Mouse (Mus musculus) MEL-GATA-1-ER (cell line): ENCODE measurements around the gene Tnfsf13.
"Not testable (repeated sequence)": the region's sequence is repeated elsewhere in the genome, so short reads cannot be mapped to it uniquely, and the experiment has no call there.

Experiments
- DNase-seq: peaks from one replicate; pipeline ENCODE4 v3.0.0-alpha.2; 2012; ENCODE audit warnings: low read depth; ENCODE audit errors: extremely low read depth

The Tnfsf13 gene

DNA sequence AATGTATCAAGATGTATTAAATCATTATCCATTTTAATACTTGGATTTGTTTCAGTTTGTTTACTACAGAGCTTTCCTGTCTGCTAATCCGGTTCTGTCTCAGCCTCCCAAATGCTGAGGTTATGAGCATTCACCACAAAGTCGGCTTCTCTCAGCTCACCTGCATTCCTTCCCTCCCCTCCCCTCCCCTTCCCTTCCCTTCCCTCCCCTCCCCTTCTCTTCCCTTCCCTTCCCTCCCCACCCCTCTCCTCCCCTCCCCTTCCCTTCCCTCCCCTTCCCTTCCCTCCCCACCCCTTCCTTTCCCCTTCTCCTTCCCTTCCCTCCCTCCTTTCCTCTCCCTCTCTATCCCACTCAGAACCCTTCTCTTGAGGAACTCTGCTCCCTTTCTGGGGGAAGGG lies 19.0 kb upstream of the Tnfsf13 start:
- DNase-seq, result no peak

DNA sequence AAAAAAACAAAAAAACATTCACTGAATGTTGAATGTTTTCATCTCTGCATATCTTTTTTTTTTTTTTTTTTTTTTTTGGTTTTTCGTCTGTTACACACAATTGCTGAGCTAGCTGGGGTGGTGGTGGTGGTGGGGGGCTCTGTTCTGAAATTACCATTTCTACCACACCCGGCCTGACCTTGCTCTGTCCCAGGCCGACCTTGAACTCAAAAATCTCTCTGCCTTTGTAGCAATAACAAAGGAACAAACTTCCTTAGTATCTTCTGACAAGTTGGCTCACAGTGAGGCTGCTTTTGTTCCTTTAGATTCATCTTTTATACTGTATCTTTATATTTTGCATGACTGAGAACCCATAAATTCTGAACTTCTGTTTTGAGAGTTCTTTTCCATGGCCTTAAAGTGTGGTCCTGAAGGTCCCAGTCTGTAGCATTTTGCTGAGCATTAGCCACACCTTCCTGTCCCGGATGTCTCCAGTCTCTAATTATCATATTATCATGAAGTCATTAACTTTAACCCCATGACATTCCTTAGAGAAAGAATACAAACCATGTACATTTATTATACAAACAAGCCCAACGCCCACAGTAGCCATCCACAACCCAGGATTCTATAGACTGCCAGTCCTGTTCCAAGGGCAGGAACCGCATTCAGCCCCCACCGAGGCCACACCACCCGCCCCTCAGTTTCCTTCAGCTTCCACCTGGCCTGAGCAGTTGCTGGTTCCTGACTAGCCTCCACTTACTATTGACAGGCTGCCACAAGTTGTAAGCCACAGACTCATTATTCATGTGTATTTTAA lies 18.4 kb upstream of the Tnfsf13 start:
- no peak for DNase-seq

DNA sequence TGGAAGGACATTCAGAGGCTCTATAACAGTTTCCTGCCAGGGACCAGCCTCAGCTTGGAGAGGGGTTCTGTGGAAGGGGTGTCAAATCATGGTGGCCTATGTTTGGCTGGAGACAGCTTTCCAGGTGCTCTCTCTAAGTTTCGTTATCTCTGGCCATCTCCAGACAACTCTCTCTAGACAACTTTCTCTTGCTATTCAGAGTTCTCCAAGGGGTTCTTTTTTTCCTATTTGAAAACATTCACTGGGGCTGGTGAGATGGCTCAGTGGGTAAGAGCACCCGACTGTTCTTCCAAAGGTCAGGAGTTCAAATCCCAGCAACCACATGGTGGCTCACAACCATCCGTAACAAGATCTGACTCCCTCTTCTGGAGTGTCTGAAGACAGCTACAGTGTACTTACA lies 17.8 kb upstream of the Tnfsf13 start:
- not testable (repeated sequence) for DNase-seq

DNA sequence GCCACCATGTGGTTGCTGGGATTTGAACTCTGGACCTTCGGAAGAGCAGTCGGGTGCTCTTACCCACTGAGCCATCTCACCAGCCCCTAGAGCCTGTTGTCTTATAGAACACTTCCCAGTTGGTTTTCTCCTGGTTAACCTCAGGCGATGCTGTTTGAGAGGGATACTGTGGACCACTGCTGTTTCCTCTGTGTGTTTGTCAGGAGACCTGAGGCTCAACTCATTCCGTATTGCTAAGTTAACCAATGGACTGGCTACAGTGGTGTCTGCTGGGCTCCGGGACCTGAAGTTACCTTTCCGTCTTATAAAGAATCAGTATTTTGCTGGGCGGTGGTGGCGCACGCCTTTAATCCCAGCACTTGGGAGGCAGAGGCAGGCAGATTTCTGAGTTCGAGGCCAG lies 17.3 kb upstream of the Tnfsf13 start:
- not testable (repeated sequence) for DNase-seq

DNA sequence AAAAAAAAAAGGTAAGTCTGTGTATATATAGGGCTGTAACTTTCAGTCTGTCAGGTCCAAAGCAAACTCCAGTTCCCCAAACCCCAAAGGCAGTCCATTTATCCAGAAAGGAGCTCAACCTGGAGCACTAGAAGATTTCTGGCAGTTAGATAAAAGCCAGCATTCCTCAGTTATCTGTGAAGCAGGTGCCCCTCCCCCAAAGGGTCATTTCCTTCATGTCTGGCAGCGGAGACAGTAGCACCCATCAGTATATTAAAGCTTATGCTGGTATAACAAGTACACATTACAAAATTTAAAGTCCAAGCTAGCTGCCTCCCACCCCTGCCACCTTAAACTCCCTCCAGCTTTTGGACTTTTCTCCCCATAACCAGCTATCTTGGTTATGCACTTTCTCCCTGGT lies 14.0 kb upstream of the Tnfsf13 start:
- DNase-seq, result no peak

DNA sequence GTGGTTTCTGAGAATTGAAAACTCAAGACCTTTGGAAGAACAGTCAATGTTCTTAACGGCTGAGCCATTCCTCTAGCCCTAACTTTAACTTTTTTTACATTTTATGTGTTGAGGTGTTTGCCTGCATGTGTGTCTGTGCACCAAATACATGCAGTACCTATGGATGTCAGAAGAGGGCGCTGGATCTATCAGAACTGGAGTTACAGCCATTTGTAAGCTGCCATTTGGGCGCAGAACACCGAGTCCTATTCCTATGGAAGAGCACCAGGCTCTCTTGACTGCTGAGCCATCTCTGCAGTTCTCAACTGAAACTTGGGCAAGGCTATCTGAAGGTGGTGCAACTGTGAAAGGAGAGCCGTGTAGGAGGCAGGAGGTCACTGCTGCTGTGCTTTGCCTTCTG lies 13.0 kb upstream of the Tnfsf13 start:
- DNase-seq, result no peak

DNA sequence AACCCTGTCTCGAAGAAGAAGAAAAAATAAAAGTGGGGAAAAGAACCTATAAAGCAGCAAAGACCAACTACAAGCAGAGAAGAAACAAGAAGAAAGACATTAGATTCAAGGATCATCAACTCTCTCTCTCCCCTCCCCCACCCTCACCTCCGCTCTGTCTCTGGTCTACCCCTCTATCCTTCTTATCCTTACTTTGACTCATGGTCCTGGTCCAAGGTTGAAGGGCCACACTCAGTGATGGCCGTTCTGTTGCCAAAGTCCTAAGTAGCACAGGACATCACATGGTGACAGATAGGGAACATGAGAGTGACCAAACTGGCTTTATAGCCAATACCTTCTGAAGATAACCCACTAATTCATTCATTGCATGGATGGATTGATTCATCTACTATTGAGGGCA lies 11.8 kb upstream of the Tnfsf13 start:
- no peak for DNase-seq

DNA sequence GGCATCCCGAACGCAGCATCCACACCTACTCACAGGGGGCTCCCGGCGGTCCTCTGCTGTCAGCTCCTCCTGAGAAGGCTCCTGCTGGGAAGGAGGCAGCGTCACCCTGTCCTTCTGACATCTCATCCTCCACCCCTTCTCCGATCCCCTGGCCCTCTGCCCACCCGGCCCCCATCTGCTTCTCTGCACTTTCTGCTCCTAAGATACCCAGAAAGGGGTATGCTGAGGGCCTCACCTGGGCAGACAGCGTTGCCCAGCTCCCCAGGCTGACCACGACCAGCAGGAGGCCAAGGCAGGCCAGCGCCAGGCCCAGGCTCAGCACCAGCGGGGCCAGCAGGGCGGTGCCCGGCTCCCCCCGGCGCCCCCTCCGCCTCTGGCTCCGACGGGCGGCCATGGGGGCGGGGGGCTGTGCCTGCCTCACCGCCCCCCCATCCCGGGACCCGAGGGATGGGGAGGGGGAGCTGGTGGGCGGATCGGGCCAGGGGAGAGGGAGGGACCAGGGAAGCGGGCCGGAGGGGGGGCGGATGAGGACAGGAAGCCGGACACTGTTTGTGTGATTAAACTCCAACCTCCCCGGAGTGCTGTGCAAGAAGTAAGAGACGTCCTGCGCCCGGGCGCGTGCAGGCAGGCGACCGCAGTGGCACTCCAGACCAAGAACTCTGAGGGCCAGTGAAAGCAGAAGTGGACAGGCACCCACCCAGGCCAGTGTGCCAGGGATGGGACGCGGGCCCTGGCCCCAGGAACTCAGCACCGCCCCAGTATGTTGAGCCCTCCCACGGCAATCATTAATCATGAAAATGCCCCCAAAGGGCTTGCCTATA lies 10.0 kb upstream of the Tnfsf13 start, which contains the start of the genes Tnfsf12 and Tnfsfm13:
Gene Tnfsf12, minus strand, starts transcription at position 489 of the 821 bp plus-strand sequence.
Gene Tnfsfm13, minus strand, starts transcription at position 738 of the 821 bp plus-strand sequence.
- no peak for DNase-seq

DNA sequence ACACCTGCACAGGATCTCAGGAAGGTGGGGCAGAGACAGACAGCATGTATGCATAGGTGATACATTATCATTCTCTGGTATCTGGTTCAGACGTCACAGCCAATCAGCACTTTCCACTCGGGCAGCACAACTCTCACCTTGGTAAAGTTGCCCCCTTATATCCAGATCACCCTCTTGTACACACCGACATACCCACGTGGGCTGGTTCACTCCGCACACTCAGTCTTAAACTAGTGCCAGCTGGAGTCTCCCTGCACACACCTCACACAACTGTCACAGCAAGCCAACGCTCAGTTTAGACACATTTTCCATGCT lies 9.4 kb upstream of the Tnfsf13 start:
- no peak for DNase-seq

DNA sequence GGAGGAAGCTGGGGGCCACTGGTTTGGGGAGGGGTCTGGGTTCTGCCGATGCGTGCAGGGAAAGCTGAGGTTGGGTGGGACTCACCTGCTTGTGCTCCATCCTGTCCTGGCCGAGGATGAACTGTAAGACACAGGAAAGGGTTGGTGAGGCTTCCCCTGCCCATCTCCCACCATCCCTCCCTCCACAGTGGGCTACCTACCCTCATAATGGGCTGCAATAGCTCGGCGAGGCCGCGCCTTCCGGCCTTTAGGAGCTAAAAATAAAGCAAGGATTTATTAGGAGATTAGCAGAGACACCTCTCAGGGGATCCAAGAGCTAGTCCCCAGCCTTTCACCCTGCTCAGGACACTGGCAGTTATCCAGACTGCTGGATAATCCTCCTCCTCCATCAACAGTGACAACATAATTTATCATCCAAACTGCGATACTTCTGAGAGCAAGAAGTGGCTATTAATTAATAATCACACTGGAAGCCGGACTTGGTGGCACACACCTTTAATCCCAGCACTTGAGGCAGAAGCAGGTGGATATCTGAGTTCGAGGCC lies 7.9 kb upstream of the Tnfsf13 start:
- no peak for DNase-seq

DNA sequence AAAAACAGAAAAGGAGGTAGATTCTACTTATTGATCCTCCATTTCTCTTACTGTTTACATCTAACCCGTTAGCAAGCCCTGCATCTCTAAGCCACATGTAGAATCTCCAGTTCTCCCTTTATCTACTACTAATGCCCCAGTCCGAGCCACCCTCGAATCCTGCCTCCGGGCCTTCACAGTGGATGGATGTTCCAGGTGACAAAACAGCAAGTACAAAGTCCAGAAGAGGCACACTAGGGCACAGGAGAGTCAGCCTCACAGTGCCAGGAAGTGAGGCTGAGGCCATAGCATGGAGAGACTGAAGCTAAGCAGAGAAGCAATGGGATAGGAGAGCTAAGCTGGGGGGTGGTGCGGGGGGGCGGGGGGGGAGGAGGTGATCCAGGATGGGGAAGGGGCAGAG lies 7.3 kb upstream of the Tnfsf13 start:
- no peak for DNase-seq

DNA sequence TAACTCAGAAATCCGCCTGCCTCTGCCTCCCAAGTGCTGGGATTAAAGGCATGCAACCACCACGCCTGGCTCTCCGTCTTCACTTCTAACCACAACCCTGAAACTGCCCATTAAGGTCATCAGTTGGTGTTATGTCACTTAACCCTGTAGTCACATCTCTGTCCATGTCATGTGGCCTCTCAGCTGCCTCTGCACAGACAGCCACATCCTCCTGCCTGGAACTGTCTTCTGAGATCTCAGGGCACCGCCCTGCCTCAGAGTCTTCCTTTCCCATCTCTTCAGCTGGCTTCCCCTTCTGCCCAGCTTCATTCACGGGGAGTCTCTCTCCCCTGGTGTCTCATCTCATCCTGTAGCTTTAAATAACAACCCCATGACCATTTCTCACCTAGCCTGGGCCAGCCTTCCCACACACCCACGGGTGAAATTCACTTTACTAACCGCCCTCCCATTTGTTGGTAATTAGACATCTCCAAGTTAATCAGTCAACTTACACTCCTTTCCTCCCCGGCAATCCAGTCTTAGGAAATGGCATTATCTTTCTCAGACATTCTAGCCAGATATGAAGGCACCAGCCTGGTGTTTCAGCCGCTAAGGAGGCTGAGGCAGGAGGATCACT lies 6.7 kb upstream of the Tnfsf13 start:
- DNase-seq, result no peak

DNA sequence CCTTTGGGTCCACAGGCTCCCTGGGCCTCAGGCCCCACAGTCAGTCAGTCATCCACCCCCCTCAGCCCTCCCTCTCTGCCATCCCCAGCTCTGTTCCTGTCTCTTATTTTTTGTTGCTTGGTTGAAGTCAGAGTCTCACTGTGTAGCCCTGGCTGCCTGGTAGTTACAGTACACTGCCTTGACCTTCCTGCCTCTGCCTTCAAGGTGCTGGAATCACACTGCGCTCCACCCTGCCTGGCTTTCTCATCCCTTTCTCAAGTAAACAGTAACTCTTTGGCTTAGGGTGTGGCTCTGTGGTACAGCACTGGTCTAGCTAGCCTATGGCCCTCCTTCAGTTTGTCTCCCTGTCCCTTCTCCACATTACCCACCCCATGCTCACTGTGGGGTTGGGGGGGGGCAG lies 4.3 kb upstream of the Tnfsf13 start:
- DNase-seq, result no peak

DNA sequence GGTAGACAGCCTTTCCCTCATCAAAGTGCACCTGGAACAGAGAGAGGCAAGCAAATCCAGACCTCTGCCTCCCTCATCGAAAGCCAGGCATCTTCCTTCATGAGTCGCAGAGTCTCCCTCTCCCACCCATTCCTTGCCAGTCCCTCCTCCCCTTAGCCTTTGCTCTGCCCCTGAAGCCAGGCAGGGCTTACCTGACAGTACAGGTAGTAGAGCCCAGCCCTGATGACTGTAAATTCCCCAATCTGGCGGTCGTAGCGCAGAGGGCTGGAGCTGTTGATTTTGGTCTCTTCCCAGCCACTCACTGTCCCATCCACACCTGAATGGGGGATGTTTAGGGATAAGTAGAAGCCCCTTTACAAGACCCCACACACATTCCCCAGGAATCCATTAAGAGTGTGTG lies 1.5 kb upstream of the Tnfsf13 start:
- no peak for DNase-seq

DNA sequence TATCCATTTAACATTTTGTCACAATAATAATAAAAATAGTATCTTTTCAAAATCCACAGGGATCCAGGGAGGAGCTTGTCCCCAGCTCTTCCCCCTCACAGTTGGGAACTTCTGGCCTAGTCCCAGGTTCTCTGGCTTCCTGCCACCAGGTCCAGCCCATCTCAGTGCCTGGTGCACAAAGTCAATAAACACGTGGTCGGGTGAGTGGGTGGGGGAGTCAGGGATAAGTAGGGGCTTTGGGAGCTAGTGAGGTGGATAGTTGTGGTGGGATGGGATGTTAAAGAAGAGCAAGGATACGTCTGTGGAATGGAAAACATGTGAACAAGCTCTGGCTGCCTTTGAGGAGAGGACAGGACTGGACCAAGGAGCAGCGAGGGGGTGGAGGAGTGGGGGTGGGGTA lies 793 bp upstream of the Tnfsf13 start:
- no peak for DNase-seq

DNA sequence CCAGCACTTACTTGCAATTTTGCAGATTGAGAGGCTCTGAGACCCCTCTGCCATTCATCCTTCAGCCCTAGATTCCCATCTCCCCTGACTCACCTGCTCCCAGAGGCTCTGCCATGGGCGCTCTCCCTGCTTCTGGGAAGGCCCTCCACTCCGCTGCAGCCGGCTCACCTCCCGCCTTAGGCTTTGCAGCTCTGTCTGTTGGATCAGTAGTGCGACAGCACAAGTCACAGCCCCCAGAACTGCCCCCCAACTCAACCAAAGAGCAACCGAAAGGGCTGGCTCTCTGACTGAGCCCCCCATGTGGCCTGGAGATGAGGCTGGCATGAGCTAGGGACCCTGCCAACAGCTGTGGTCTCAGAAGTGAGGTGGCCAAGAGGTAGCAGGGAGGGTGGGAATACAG lies 648 bp downstream of the Tnfsf13 start:
- no peak for DNase-seq

DNA sequence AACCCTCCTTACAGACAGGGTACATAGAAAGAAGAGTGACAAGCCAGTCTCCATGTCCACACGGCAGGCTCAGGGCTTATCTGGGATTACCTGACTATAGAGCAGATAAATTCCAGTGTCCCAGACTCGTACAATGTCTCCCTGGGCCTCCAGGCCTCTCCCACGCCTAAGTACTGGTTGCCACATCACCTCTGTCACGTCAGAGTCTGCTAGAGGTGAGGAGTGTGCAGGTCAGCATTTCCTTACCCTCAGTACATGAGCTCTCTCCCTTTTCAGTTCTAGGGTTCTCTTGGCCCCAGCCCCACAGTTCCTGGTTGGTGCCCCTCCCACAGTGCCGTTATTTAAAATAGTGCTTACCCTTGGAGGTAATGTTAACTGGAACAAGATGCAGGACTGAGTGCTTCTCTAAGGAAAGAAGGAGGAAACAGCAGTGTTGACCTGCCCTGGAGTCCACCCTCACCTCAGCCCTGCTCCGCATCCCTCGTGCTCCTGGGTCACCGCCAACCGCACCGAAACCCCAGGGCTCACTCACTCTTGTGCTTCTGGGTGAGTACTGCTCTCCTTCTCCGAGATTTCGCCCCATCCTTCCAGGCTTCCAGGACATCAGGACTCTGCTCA lies 1.3 kb downstream of the Tnfsf13 start:
- no peak for DNase-seq

DNA sequence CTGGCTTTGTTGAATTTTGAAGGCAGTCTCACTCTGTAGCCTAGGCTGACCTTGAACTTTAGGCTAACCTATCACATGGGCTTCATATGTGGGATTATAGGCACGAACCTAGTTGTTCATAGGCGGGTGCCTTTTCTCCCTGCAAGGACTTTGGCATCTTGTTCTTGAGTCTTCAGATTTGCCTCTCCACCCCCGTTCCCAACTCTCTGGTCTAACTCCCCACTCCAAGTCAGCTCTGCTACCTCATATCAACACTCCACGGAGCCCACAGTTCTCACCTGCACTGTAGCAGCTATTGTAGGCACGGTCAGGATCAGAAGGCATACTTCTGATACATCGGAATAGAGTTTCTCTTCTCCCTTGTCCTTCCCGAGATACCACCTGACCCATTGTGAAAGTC lies 2.0 kb downstream of the Tnfsf13 start:
- no peak for DNase-seq

DNA sequence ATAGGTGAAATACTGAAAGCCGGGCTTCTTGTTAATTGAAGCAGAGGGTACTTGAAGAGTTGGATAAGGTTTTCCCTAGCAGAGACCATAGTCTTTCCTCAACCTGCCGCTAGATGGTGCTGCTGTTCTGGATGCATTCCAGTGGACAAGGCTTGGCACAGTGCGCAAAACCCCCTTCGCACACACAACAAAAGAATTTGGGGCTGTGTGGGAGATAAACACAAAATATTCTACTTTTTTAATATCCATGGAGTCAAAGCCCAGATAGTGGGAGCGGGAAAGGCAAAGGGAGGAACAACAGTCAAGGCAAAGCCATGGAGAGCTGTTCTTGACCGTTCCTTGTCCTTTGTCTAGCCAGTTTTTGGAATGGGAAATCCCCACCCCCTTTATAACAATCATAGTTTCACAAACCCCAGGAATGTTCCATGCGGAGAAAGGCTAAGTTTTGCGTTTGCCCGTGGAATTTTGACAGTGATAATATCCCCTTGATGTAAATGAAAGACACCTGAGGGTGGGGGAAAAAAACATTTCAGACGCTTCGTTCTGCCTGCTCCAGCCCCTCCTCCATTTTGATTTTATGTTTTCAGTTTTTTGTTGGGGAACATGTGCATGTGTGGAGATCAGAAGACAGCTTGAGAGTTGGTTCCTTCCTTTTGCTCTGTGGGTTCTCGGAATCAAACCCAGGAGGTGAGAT lies 2.6 kb downstream of the Tnfsf13 start:
- peak; percentile 84 for DNase-seq

DNA sequence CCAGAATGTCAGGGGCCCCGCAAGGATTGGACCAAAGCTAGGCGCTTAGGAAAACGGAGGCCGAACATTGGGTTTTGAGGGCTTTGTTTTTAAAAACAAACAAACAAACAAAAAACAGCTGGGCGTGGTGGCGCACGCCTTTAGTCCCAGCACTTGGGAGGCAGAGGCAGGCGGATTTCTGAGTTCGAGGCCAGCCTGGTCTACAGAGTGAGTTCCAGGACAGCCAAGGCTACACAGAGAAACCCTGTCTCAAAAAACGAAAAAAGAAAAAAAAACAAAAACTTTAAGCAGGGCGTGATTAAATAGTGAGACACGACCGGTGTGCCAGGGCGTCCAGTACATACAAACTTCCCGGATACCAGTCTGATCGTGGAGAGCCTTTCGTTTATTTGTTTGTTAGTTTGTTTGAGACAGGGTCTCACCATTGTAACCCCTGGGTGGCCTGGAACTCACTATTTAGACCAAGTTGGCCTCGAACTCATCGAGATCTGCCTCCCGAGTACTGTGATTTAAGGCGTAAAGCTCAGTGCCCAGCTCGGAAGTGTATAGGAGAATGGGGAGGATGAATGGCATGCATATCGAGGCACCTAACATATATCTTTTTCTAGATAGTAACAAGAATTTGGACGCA lies 3.3 kb downstream of the Tnfsf13 start:
- no peak for DNase-seq
